Mouse (Mus musculus) limb, embryonic 10.5 days (tissue): ENCODE data around the gene Gorasp2. TPM values are rescaled to one million over a fixed set of nuclear protein-coding genes. Genes with fewer than 3 reads are reported as not detected.

Experiments
- DNase-seq: peaks from one replicate; pipeline ENCODE4 v3.0.0-alpha.2; 2017; ENCODE audit warnings: low spot score
- H3K27ac ChIP-seq: fragments of 300-500 bp; sonication (generic); 2 replicates; pipeline ENCODE4 v1.5.1; 2016; ENCODE audit warnings: mild to moderate bottlenecking
- H3K27me3 ChIP-seq: fragments of 300-500 bp; sonication (generic); 2 replicates; pipeline ENCODE4 v1.6.1; 2016; ENCODE audit warnings: low read depth, mild to moderate bottlenecking; ENCODE audit not compliant: poor library complexity, severe bottlenecking
- H3K36me3 ChIP-seq: fragments of 300-500 bp; sonication (generic); 2 replicates; pipeline ENCODE4 v1.6.1; 2016; ENCODE audit warnings: mild to moderate bottlenecking, moderate library complexity
- H3K4me1 ChIP-seq: fragments of 300-500 bp; sonication (generic); 2 replicates; pipeline ENCODE4 v1.6.1; 2016
- H3K4me3 ChIP-seq: fragments of 300-500 bp; sonication (generic); 2 replicates; pipeline ENCODE4 v1.5.1; 2016; ENCODE audit warnings: mild to moderate bottlenecking, moderate library complexity
- H3K9me3 ChIP-seq: fragments of 300-500 bp; sonication (generic); replicated peaks from 2 replicates; pipeline ENCODE4 v1.6.1; 2016; ENCODE audit warnings: mild to moderate bottlenecking
- WGBS: fragments of 180-500 bp; shearing (Covaris S2); methylation state at CpG from one replicate; pipeline ENCODE4 v1.1.7; 2016; 5-methylcytosine and 5-hydroxymethylcytosine counted together
- polyA plus RNA-seq: library from polyadenylated mRNA; unstranded; fragments of >200 nt; fragmentation: Nextera tagmentation; extraction: Ambion mirVana; gene quantifications from 2 replicates; pipeline ENCODE4 v1.2.1, GENCODE M21; 2016

Gene Gorasp2
- polyA plus RNA-seq = 173 TPM in 2 replicates

DNA sequence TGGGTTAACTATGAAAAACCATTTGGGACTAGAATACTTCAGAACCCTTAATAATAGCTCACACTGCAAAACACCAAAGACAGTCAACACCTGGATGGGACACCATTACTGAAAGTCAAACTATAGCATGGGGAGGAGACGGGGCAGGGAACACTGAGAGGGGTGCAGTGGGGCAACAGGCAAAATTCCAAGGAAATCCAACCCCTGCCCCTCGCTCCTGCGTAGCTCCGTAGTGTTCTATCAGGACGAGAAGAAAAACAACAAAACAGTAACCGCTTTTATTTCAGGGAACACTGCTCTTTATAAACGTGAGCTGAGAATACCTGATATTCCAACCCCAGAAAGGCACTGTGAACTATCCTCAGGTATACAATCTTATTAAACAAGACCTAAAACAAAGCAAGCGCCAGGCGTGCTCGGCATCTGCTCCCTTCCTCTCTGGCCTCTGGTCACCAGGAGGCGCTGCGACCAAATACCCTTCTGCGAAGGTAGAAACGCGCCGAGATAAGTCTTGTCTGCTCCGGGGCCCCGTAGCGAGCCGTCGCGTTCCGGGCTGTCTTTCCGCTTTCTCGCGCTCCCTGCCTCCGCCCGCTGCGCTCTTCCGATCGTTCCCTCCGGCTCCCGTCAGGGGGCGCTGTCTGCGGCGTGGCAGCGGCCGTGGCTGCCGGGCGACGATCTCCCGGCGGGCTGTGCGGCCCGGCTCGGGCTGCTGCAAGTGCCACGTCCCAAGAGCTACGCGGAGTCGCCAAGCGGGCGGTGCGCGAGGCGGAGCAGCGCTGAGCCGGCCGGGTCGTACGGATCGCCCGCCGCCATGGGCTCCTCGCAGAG is at the start of gene Gorasp2:
Gene Gorasp2, plus strand, starts transcription at position 690 of the 828 bp plus-strand sequence.
- Histone ChIP-seq H3K27me3 (no peaks in the 10 kb centered on the region; the same call in 1 of the 2 replicates), H3K4me3 (peak within 1 kb of the TSS; percentile 95), H3K36me3 (peaks cover 20% of the 10 kb centered on the region), H3K4me1 (peaks cover 14% of the 10 kb centered on the region), H3K27ac (peak within 1 kb of the TSS; percentile 95), H3K9me3 (no peaks in the 10 kb centered on the region)
- WGBS = 3% methylated on average over 64 of the region's 64 CpGs
- DNase-seq = peak; percentile 95

DNA sequence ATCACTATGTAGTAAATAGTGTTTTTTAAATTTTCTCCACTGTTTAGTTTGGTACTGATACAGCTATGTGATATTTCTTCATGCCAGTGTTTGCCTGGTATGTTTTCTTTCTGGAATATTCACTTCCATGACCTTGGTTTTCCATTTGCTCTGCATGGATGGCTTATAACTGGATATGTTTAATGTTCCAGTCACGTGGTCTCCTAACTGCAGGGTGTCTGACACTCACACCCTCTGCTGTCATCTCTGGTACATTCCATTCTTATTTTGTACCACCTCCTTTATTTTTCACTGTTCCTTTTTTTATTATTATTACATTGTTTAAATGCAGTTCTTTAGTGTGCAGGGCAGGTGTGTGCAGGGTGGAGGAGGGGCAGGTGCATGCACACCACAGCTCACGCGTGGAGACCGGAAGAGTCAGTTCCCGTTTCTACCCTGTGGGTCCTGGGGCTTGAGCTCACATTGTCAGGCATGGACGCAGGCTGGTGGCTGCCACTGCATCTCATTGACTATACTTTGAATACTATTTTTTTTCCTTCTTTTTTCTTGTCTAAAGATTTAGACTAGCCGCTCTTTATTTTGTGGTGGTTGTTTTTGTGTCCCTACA is 46.5 kb upstream of the Gorasp2 start:
- H3K4me1 ChIP-seq = no peaks in the 10 kb centered on the region; the same call in 1 of the 2 replicates

DNA sequence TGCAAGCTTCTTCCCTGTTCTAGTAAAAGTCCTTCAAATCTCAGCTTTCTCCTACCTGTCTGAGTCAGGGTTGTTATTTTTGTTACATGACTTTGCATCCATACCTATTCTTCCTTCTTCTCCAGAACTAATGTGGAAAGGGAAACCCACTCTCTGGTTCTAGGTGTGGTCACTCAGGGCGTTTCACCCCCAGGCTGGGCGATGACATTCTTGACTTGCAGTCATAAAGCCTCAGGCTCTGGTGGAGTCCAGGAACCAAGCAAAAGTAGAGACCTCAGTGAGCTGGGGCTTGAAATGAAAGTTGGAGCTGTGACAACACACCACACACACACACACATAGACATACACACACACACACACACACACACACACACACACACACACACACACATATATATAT is 45.3 kb upstream of the Gorasp2 start:
- H3K4me3 ChIP-seq = no peak overlapping the region
- no peaks in the 10 kb centered on the region for H3K9me3 ChIP-seq
- no peak for DNase-seq
- no peaks in the 10 kb centered on the region for H3K27me3 ChIP-seq
- 78% methylated on average over 2 of the region's 2 CpGs for WGBS
- no peaks in the 10 kb centered on the region; the same call in 1 of the 2 replicates for H3K4me1 ChIP-seq
- H3K36me3 ChIP-seq = no peaks in the 10 kb centered on the region
- H3K27ac ChIP-seq = no peak overlapping the region

More for the DNA sequence above, 46.5 kb upstream of the Gorasp2 start:
- Histone ChIP-seq H3K27ac (no peak overlapping the region), H3K9me3 (no peaks in the 10 kb centered on the region), H3K4me3 (no peak overlapping the region), H3K36me3 (no peaks in the 10 kb centered on the region), H3K27me3 (no peaks in the 10 kb centered on the region)
- DNase-seq = no peak
- WGBS = 89% methylated on average over 7 of the region's 7 CpGs

DNA sequence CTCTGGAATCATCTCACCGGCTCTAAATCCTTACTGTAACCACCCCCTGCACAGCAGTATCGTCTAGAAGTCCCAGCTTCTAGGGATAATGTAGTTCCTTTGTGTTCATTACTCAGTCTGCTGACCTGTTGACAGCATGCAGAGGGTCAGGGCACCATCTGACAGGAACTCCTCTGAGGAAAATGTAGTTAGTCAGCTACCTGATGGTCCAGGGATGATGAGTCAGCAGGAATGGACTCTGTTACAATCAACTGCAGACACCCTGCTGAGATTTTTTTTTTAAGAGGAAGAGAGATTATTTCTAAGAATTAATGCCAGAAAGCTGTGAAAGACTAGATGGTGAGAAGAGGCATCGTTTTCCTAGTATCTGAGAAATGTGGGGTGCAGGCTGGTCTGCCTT is 44.8 kb upstream of the Gorasp2 start:
- no peak overlapping the region for H3K27ac ChIP-seq
- no peaks in the 10 kb centered on the region for H3K27me3 ChIP-seq
- H3K9me3 ChIP-seq = no peaks in the 10 kb centered on the region
- H3K4me1 ChIP-seq = no peaks in the 10 kb centered on the region; the same call in 1 of the 2 replicates
- 76% methylated on average over 3 of the region's 3 CpGs for WGBS
- no peak for DNase-seq
- no peak overlapping the region for H3K4me3 ChIP-seq
- no peaks in the 10 kb centered on the region for H3K36me3 ChIP-seq

DNA sequence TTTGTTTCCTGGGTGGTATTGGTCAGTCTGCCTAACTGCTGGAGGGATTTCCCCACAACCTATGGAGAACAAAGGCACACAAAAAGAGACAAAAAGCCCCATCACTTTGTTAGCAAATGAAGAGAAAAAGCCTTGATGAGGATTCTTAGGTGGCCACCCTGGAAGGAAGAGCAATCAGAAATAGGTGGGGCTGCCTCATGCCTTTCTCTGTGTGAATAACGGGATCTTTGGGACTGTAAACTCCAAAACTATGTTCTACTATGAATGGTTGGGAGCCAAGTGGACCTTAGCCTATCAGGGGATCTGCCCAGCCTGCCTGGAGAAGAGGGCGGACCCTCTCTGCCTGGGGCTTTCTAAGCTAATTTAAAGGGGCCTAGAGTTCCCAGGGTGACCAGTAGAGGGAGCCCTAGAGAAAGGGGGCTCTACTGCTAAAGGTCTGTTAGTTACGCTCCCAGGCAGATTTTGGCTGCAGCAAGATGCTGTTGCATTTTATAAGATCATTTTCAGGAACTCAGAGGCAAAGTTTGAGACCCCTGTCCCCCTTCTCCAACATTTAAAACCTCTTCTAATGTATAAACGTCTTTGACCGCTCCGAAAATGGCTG is 42.0 kb upstream of the Gorasp2 start:
- no peak for DNase-seq

DNA sequence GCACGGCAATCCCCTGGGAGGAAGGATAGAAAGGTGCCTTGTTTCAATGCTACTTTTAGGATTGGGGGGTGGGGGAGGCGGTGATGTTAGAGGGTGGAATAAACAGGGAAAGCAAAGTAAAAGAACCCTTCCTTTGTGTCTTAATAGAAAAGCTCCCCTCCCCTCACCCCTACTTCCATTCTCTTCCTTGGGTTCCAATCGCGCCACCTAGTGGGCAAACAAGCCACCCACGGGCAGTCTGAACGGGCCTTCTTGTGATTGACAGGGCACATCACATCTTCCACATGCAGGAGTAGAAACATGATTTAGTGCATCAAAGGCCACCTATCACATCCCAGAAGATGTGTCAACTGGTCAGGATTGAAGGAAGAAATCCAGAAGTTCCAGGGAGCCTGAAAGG is 41.2 kb upstream of the Gorasp2 start:
- WGBS = 26% methylated on average over 6 of the region's 6 CpGs
- no peaks in the 10 kb centered on the region; the same call in 1 of the 2 replicates for H3K4me1 ChIP-seq

More for the DNA sequence above, 42.0 kb upstream of the Gorasp2 start:
- WGBS = 89% methylated on average over 6 of the region's 6 CpGs
- H3K36me3 ChIP-seq = no peaks in the 10 kb centered on the region
- H3K4me1 ChIP-seq = no peaks in the 10 kb centered on the region; the same call in 1 of the 2 replicates
- no peak overlapping the region for H3K4me3 ChIP-seq
- H3K9me3 ChIP-seq = no peaks in the 10 kb centered on the region
- no peaks in the 10 kb centered on the region for H3K27me3 ChIP-seq
- H3K27ac ChIP-seq = no peak overlapping the region

DNA sequence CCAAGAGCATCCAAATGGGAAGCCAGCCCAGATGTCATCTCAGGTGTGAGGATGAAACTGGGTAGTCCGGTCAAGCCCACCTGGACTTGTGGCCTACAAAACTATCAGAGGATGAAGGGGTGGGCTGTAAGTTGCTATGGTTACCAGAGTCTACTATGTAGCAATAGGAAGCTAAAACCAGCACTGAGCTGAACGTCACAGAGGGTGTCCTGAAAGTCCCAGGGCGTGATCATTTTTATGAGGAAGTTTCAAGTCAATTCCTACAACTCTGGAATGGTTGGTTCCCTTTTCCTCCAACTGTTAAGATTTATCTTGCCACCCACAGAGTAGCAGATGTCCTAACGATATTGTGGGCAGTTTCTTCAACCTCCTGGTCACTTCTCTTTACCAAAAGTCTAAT is 39.1 kb upstream of the Gorasp2 start:
- Histone ChIP-seq H3K9me3 (no peaks in the 10 kb centered on the region), H3K36me3 (no peaks in the 10 kb centered on the region), H3K27me3 (no peaks in the 10 kb centered on the region), H3K4me1 (no peaks in the 10 kb centered on the region; the same call in 1 of the 2 replicates), H3K27ac (no peak overlapping the region), H3K4me3 (no peak overlapping the region)
- no peak for DNase-seq
- 74% methylated on average over 4 of the region's 4 CpGs for WGBS

More for the DNA sequence above, 41.2 kb upstream of the Gorasp2 start:
- Histone ChIP-seq H3K27ac (no peak overlapping the region), H3K36me3 (no peaks in the 10 kb centered on the region), H3K27me3 (no peaks in the 10 kb centered on the region), H3K4me3 (no peak overlapping the region), H3K9me3 (no peaks in the 10 kb centered on the region)
- DNase-seq = peak; percentile 63

DNA sequence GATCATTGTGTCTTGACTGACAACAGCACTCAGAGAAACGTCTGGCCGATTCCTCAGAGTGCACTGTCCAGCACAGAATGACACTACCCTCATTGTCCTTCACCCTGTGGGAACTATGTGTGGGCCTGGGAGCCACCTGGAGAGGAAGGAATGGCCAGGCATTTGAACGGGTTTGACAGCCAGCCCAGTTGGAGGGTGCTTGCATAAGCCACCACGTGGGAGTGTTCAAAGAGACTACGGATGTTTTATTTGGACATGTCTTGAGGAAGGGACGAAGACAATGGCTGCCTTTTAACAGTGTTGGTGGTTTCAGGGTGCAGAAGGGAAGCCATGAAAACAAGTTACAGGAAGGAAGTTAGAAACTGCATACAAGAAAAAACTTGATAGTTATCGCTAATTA is 35.6 kb upstream of the Gorasp2 start:
- Histone ChIP-seq H3K27me3 (no peaks in the 10 kb centered on the region), H3K36me3 (no peaks in the 10 kb centered on the region), H3K27ac (no peak overlapping the region), H3K4me3 (no peak overlapping the region), H3K9me3 (no peaks in the 10 kb centered on the region), H3K4me1 (peaks cover 14% of the 10 kb centered on the region)
- DNase-seq = no peak
- 83% methylated on average over 7 of the region's 7 CpGs for WGBS

DNA sequence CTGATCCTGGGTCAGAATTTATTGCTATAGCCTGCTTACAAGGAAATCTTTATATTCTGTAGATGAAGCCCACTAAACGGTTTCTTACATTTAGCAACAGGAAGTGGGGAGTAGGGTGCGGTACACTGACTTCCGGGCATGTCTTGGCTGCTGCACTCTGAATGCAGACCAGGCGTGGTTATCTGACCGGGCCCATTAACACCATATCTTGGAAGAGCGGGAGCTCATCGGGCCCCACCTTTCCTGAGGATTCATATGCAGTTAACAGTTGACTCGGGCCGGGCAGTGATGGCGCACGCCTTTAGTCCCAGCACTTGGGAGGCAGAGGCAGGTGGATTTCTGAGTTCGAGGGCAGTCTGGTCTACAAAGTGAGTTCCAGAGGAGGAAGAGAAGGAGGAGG is 33.0 kb upstream of the Gorasp2 start:
- Histone ChIP-seq H3K36me3 (no peaks in the 10 kb centered on the region), H3K4me1 (peaks cover 14% of the 10 kb centered on the region), H3K27ac (no peak overlapping the region), H3K9me3 (no peaks in the 10 kb centered on the region), H3K27me3 (no peaks in the 10 kb centered on the region), H3K4me3 (no peak overlapping the region)
- 92% methylated on average over 12 of the region's 12 CpGs for WGBS
- no peak for DNase-seq

DNA sequence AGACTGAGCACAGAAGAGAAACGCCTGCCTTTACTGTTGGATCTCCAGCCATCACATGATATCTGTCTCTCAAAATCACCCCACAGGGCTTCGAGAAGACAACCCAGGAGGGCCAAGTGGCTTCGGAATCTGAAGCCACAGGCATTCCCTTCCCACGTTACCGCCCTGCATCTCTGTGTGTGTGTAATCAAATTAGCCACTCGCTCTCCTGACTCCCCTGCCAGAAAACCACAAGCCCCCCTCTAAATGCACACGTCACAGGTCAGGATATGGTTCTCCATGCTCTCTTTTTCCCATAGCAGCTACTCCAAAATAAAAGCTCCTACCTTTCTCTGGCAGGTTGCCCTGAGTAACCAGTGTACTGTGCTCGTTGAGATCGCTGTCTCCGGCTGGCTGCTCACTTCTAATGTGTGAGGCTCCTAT is 32.0 kb upstream of the Gorasp2 start:
- no peaks in the 10 kb centered on the region for H3K36me3 ChIP-seq
- H3K27ac ChIP-seq = peak overlapping the region; percentile 73; the same call in 1 of the 2 replicates
- H3K27me3 ChIP-seq = no peaks in the 10 kb centered on the region
- H3K9me3 ChIP-seq = no peaks in the 10 kb centered on the region
- DNase-seq = peak; percentile 52
- H3K4me1 ChIP-seq = peaks cover 14% of the 10 kb centered on the region
- 21% methylated on average over 10 of the region's 10 CpGs for WGBS
- peak overlapping the region; percentile 19; the same call in 1 of the 2 replicates for H3K4me3 ChIP-seq

DNA sequence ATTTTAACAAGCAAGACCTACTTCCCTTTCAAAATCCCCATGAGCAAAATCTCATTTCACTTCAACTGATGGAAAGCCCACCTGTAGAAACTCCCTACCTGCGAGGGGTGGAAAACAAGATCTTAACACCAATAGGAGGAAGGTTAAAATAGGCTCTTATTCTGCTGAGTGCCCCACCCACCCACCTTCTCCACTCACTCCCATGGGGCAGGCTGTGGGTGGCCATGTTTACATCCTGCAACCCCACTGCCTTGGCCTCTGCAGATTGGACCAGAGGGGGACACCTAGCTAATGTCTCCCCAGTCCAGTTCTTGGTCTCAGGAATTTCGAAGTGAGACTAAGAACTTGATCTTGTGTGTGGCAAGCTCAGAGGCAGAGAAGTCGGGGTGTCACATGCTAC is 31.5 kb upstream of the Gorasp2 start:
- peaks cover 14% of the 10 kb centered on the region for H3K4me1 ChIP-seq
- no peaks in the 10 kb centered on the region for H3K27me3 ChIP-seq
- H3K4me3 ChIP-seq = no peak overlapping the region
- no peaks in the 10 kb centered on the region for H3K36me3 ChIP-seq
- no peak overlapping the region; the same call in 1 of the 2 replicates for H3K27ac ChIP-seq
- DNase-seq = no peak
- 79% methylated on average over 3 of the region's 3 CpGs for WGBS
- H3K9me3 ChIP-seq = no peaks in the 10 kb centered on the region

DNA sequence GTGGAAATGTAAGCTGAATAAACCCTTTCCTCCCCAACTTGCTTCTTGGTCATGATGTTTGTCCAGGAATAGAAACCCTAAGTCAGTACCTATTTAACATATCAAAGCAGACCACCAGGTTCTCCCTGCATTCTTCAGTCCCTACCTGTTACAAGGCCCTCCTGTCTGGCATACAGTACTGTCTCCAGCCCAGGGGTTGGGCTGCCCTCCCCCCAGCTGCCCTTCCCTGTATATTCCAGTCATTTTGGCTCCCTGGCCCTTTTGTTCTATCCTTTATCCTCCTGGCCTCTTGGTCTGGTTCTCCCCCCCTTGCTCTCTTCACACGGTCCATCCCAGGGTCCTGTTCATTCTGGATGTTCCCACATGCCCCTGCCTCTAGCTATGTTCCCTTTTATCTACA is 30.1 kb upstream of the Gorasp2 start:
- no peaks in the 10 kb centered on the region for H3K27me3 ChIP-seq
- no peaks in the 10 kb centered on the region for H3K9me3 ChIP-seq
- no peak overlapping the region for H3K27ac ChIP-seq
- H3K36me3 ChIP-seq = no peaks in the 10 kb centered on the region
- no peak for DNase-seq
- no peak overlapping the region for H3K4me3 ChIP-seq
- H3K4me1 ChIP-seq = peaks cover 14% of the 10 kb centered on the region
- WGBS = 96% methylated on average over 1 of the region's 1 CpGs

DNA sequence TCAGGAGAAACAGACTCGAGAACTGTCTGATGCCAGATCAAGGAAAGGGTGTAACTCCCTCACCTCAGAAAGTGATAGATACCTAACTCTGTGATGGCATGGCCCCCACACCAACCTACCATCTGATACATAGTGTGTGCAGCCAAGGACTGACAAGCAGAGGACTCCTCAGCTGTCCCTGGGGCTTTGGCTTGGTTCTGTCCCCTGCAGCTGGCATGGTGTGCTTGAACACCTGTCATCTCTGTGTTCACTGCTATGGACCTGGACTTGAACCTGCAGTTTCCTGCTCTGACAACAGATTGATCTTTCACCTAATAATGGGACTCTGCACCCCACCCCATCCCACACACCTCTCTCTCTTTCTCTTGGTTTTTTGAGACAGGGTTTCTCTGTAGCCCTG is 29.0 kb upstream of the Gorasp2 start:
- Histone ChIP-seq H3K27me3 (no peaks in the 10 kb centered on the region), H3K36me3 (no peaks in the 10 kb centered on the region), H3K9me3 (no peaks in the 10 kb centered on the region; the same call in 1 of the 2 replicates), H3K27ac (no peak overlapping the region), H3K4me3 (no peak overlapping the region), H3K4me1 (peaks cover 14% of the 10 kb centered on the region)
- DNase-seq = no peak
- 87% methylated on average over 1 of the region's 1 CpGs for WGBS
